Mouse (Mus musculus) heart, embryonic 12.5 days (tissue): ENCODE results near the gene Map2k7. TPM values are rescaled to one million over a fixed set of nuclear protein-coding genes. Genes with fewer than 3 reads are reported as not detected.

Experiments
- ATAC-seq: fragments of 200-750 bp; cut with Nextera tagmentation; 2 replicates; pipeline ENCODE4 v1.8.0; 2017; ENCODE audit warnings: moderate TSS enrichment, moderate library complexity; ENCODE audit not compliant: insufficient number of reproducible peaks, low FRiP score
- H3K27ac ChIP-seq: fragments of 300-500 bp; sonication (generic); 2 replicates; pipeline ENCODE4 v1.5.1; 2016; ENCODE audit warnings: mild to moderate bottlenecking, moderate library complexity; ENCODE audit not compliant: poor library complexity, severe bottlenecking
- H3K27me3 ChIP-seq: fragments of 300-500 bp; sonication (generic); replicated peaks from 2 replicates; pipeline ENCODE4 v1.6.1; 2016; ENCODE audit warnings: mild to moderate bottlenecking, moderate library complexity
- H3K36me3 ChIP-seq: fragments of 300-500 bp; sonication (generic); 2 replicates; pipeline ENCODE4 v1.6.1; 2016; ENCODE audit warnings: mild to moderate bottlenecking, moderate library complexity
- H3K4me1 ChIP-seq: fragments of 300-500 bp; sonication (generic); replicated peaks from 2 replicates; pipeline ENCODE4 v1.6.1; 2016; ENCODE audit warnings: mild to moderate bottlenecking
- H3K4me2 ChIP-seq: fragments of 300-500 bp; sonication (generic); 2 replicates; pipeline ENCODE4 v1.6.1; 2016; ENCODE audit warnings: mild to moderate bottlenecking, moderate library complexity
- H3K4me3 ChIP-seq: fragments of 300-500 bp; sonication (generic); 2 replicates; pipeline ENCODE4 v1.5.1; 2016; ENCODE audit warnings: mild to moderate bottlenecking
- H3K9ac ChIP-seq: fragments of 300-500 bp; sonication (generic); 2 replicates; pipeline ENCODE4 v1.6.1; 2016; ENCODE audit warnings: mild to moderate bottlenecking, moderate library complexity
- H3K9me3 ChIP-seq: fragments of 300-500 bp; sonication (generic); replicated peaks from 2 replicates; pipeline ENCODE4 v1.6.1; 2016; ENCODE audit warnings: mild to moderate bottlenecking, moderate library complexity
- WGBS: fragments of 180-500 bp; shearing (Covaris S2); methylation state at CpG from one replicate; pipeline ENCODE4 v1.1.7; 2016; 5-methylcytosine and 5-hydroxymethylcytosine counted together
- polyA plus RNA-seq: library from polyadenylated mRNA; unstranded; fragments of >200 nt; fragmentation: Nextera tagmentation; extraction: Ambion mirVana; gene quantifications from 2 replicates; pipeline ENCODE4 v1.2.1, GENCODE M21; 2016

Map2k7 gene
- polyA plus RNA-seq, 1 experiment from 2014 or later, result 32.2 TPM

DNA sequence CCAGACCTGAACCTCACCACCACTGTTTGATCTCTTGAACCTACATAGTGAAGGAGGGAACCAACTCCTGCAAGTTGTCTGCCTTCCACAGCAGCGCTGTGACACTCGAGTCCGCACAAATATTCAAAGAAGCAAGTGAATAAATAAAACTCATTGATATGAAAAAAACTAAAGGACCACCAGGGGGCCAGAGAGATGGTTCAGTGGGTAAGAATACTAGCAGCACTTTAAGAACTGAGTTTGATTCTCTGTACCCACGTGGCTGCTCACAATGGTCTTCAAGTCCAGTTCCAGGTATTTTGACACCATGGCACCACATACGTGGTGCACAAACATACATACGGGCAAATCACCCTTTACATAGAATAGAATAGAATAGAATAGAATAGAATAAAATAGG, 27.4 kb upstream of the Map2k7 start:
- Histone ChIP-seq H3K27ac (no peak overlapping the region), H3K4me3 (no peak overlapping the region), H3K36me3 (no peaks in the 10 kb centered on the region), H3K4me2 (no peak overlapping the region), H3K9ac (no peak overlapping the region), H3K9me3 (peaks cover 5% of the 10 kb centered on the region; the same call in 1 of the 2 replicates), H3K27me3 (peaks cover 77% of the 10 kb centered on the region), H3K4me1 (peaks cover 33% of the 10 kb centered on the region)
- 72% methylated on average over 6 of the region's 6 CpGs for WGBS
- ATAC-seq, result no peak

DNA sequence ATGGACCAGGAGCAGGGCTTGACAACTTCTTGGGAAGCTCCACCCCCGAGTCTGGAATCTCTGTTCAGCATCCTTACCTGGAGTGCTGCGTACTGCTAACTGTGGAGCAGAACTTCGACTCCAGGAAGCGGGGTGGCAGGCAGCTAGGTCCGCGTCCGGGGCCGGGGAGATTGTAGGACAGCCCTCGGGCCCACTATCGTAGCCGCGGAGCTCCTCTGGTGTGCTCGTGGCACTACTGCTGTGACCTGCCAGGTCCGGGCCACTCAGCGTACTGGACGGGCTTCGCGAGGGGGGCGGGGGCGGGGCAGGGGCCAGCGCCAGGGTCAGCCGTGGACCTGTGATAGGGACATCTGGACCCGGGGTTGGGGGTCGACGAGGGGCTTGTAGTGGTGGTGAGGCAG, 25.7 kb upstream of the Map2k7 start:
- Histone ChIP-seq H3K27ac (no peak overlapping the region), H3K4me1 (peaks cover 37% of the 10 kb centered on the region), H3K4me2 (peak overlapping the region; percentile 80), H3K9me3 (peaks cover 5% of the 10 kb centered on the region; the same call in 1 of the 2 replicates), H3K36me3 (no peaks in the 10 kb centered on the region), H3K27me3 (peaks cover 77% of the 10 kb centered on the region), H3K9ac (peak overlapping the region; percentile 46; the same call in 1 of the 2 replicates), H3K4me3 (peak overlapping the region; percentile 42)
- WGBS, result under 1% methylated on average over 25 of the region's 25 CpGs
- ATAC-seq, result peak; percentile 24

DNA sequence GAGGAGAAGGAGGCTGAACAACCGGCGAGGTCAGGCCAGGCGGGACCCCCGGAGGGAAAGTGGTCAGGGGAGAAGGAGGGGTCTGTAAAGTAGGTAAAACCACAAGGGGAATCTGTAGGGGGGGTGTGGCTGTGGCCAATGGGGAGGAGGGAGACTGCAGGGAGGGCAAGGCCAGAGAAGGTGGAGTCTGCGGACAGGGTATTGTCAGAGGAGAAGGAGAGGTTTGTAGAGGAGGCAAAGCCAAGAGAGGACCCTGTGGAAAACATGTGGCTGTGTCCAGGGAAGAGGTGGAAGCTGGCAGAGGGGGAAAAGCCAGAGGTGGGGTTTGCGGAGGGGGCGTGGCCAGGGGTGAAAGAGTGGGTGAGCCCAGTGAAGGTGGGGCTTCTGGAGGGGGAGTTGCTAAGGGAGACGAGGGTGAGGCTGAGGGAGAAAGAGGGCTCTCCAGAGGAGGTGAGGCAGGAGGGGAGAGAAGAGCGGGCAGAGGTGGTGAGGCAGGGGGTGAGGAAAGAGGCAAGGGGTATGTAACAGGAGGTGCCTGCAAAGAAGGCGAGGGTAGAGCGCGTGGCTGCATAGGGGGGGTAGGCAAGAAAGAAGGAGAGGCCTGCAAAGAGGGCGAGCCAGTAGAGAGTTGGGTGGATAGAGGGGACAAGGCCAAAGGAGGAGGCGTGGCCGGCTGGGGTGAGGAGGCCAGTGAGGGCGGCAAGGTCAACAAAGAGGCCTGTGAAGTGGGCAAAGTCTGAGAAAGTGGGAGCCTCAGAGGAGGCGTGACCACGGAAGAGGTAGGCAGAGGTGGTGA, 25.1 kb upstream of the Map2k7 start:
- ATAC-seq, result peak; percentile 60
- no peaks in the 10 kb centered on the region for H3K36me3 ChIP-seq
- peak overlapping the region; percentile 42 for H3K4me3 ChIP-seq
- H3K9me3 ChIP-seq, result peaks cover 5% of the 10 kb centered on the region; the same call in 1 of the 2 replicates
- peak overlapping the region; percentile 46; the same call in 1 of the 2 replicates for H3K9ac ChIP-seq
- 4% methylated on average over 18 of the region's 18 CpGs for WGBS
- H3K27me3 ChIP-seq, result peaks cover 77% of the 10 kb centered on the region
- no peak overlapping the region for H3K27ac ChIP-seq
- H3K4me2 ChIP-seq, result peak overlapping the region; percentile 80
- H3K4me1 ChIP-seq, result peaks cover 37% of the 10 kb centered on the region

DNA sequence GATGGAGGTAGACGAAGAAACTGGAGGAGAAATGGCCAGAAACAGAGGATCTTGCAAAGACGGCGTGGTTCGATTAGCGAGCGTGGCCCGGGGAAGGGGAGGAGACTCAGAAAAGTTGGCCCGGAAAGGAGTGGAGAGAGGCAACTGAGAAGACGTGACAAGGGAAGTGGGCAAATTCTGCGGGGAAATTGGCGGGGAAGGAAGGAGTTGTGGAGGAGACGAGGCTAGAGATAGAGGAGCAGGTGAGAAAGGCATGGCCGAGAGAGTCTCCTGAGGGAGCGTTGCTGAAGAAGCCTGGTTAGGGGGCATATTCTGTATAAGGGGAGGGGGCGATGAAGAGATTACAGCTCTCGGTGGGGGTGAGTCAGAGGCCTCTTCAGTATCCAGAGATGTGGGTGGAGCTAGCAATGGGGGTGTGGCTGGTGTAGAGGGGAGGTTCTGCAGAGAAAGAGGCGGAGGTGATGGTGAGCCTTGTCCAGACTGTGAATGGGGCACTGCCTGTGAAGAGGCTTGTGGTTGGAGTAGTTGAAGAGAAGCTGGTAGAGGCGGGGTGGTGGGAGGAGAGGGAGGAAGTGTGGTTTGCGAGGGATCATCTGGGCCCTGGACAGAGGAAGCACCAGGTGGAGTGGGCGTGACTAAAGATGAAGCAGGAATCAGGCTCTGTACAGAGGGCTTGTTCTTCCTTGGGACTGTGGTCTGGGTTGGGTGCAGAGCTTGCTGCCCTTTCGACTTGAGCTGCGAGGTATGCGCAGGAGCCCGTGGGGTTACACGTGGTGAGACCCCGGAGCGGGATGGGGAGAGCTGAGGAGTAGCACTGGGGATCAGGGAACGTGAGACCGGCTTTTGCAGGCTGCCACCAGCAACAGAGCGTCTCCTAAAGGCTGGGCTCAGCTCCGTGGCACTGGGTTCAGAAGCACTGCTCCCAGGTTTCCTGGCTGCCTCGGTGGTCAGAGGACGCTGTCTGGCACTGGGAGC, 24.2 kb upstream of the Map2k7 start:
- peak; percentile 60 for ATAC-seq
- peaks cover 37% of the 10 kb centered on the region for H3K4me1 ChIP-seq
- peak overlapping the region; percentile 80 for H3K4me2 ChIP-seq
- 0 out of 2 replicates have a peak overlapping the region, but pooled peaks have one; percentile 16 for H3K9ac ChIP-seq
- H3K27ac ChIP-seq, result no peak overlapping the region
- H3K4me3 ChIP-seq, result peak overlapping the region; percentile 42
- peaks cover 81% of the 10 kb centered on the region for H3K27me3 ChIP-seq
- peaks cover 4% of the 10 kb centered on the region; the same call in 1 of the 2 replicates for H3K9me3 ChIP-seq
- H3K36me3 ChIP-seq, result no peaks in the 10 kb centered on the region
- WGBS, result 4% methylated on average over 33 of the region's 33 CpGs

GRCm38 (mm10) chr8:4216296-4216695, 22.2 kb upstream of the Map2k7 start:
- peaks cover 37% of the 10 kb centered on the region for H3K4me1 ChIP-seq
- H3K9me3 ChIP-seq, result no peaks in the 10 kb centered on the region
- H3K36me3 ChIP-seq, result no peaks in the 10 kb centered on the region
- no peak for ATAC-seq
- H3K4me3 ChIP-seq, result peak overlapping the region; percentile 56
- peak overlapping the region; percentile 95 for H3K4me2 ChIP-seq
- H3K27me3 ChIP-seq, result peaks cover 88% of the 10 kb centered on the region
- WGBS, result 8% methylated on average over 18 of the region's 18 CpGs
- H3K27ac ChIP-seq, result no peak overlapping the region
- peak overlapping the region; percentile 63; the same call in 1 of the 2 replicates for H3K9ac ChIP-seq

DNA sequence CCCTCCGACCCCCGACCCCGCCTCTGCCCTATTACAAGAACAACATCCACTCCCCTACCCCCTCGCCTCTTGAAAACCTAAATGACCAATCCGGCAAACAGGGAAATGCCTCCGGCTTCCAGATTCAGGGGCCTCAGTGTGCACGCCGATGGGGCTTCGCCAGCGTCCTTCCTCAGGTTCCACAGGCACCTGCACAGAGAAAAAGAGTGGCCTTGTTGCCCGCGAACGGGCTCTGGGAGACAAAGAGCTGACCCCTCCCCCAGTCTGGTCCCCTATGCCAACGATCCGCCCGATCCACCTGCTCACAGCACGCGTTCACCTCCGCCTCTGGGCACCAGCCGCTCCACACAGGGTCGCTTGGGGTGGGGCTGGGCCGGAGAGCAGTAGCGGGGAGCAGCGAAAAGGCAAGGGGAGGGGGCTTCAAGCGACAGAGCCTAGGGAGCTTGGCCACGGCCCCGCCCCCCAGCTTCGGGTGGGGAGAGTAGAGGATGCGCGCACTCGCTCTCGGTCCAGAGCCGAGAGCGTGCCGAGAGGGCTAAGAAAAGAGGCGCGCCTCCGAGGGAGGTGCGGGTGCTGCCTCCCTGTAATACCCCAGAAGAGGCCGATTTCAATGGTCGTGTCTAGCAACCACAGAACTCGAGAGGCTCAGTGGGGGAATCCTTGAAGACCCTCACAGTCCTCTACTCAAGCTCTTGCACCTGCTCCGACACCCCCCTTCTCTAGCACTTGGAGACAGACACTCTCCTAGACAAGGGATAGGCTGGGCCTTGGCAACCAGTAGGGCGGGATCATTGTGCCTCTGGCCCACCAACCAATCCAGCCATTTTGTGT, 21.5 kb upstream of the Map2k7 start, which contains the start of gene Prr36:
Prr36 (minus strand) TSS at position 669 of the 831 bp plus-strand sequence.
- WGBS, result 1% methylated on average over 44 of the region's 44 CpGs
- Histone ChIP-seq H3K27ac (no peak within 1 kb of the TSS), H3K9me3 (no peaks in the 10 kb centered on the region), H3K9ac (peak within 1 kb of the TSS; percentile 63), H3K36me3 (no peaks in the 10 kb centered on the region), H3K4me2 (peak within 1 kb of the TSS; percentile 95), H3K27me3 (peaks cover 87% of the 10 kb centered on the region), H3K4me1 (peaks cover 37% of the 10 kb centered on the region), H3K4me3 (peak within 1 kb of the TSS; percentile 56)
- peak; percentile 52; the same call in 1 of the 2 replicates for ATAC-seq

DNA sequence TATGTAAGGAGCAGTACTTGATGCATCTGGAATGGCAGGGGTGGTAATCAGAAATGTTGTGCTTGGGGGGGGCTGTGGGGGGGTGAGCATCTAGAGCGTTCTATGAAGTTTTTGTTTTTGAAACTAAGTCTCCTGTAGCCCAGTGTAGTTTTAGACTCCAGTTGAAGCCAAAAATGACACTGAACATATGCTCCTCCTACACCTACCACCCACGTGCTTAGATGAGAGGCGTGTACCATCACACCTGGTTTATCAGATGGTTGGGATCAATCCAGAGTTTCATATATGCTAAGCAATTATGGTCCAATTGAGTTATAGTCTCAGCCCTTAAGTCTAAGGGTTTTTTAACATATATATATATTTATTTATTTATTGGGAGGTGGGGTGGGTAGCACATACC, 18.9 kb upstream of the Map2k7 start:
- Histone ChIP-seq H3K9ac (no peak overlapping the region), H3K4me2 (no peak overlapping the region), H3K4me1 (peaks cover 17% of the 10 kb centered on the region; the same call in 1 of the 2 replicates), H3K4me3 (no peak overlapping the region), H3K27ac (no peak overlapping the region), H3K27me3 (peaks cover 76% of the 10 kb centered on the region), H3K36me3 (no peaks in the 10 kb centered on the region), H3K9me3 (no peaks in the 10 kb centered on the region)
- WGBS, result 83% methylated on average over 3 of the region's 3 CpGs
- no peak for ATAC-seq

GRCm38 (mm10) chr8:4222059-4222458, 16.5 kb upstream of the Map2k7 start:
- ATAC-seq, result no peak
- H3K27me3 ChIP-seq, result peaks cover 70% of the 10 kb centered on the region
- no peak overlapping the region for H3K27ac ChIP-seq
- no peaks in the 10 kb centered on the region for H3K9me3 ChIP-seq
- no peak overlapping the region for H3K4me2 ChIP-seq
- H3K9ac ChIP-seq, result no peak overlapping the region
- no peak overlapping the region for H3K4me3 ChIP-seq
- H3K36me3 ChIP-seq, result no peaks in the 10 kb centered on the region
- H3K4me1 ChIP-seq, result peaks cover 10% of the 10 kb centered on the region

GRCm38 (mm10) chr8:4226323-4226722, 12.2 kb upstream of the Map2k7 start:
- 0 out of 2 replicates have a peak, but pooled peaks have one; percentile 6 for ATAC-seq
- Histone ChIP-seq H3K9me3 (no peaks in the 10 kb centered on the region), H3K27ac (no peak overlapping the region), H3K9ac (0 out of 2 replicates have a peak overlapping the region, but pooled peaks have one; percentile 12), H3K4me3 (peak overlapping the region; percentile 33), H3K36me3 (no peaks in the 10 kb centered on the region), H3K4me1 (peaks cover 7% of the 10 kb centered on the region), H3K27me3 (peaks cover 54% of the 10 kb centered on the region), H3K4me2 (peak overlapping the region; percentile 60)
- 24% methylated on average over 4 of the region's 4 CpGs for WGBS

DNA sequence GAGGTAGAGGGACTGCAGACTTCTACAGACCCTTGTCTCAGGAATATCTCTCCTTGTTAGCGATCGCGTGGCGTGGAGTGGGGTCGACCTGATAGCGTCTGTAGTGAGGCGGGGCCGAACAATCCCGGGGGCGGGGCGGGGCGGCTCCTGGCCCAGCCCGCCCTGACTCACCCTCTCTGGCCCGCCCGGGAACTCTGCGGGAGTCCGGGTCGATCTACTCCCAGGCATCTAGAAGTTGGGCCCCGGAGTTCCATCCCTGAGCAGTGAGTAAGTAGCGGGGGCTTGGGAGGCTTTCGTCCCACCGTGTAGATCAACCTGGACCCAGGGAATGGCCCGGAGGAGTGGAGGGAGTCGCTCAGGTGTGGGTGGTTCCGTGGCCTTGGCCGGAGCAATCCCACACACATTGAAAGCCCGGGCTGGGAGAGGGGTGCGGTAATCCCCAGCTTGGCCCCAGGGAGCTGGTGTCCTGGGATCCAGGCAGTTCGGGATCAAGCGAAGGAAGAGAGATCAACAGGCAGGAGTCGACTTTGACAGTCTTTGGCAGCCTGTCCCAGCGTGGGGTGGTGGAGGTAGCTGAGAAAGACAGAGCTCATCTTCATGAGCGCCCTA, 11.7 kb upstream of the Map2k7 start, which contains the start of gene Lrrc8e:
Lrrc8e (plus strand) TSS at position 89 of the 609 bp plus-strand sequence.
- no peaks in the 10 kb centered on the region for H3K36me3 ChIP-seq
- H3K27me3 ChIP-seq, result peaks cover 52% of the 10 kb centered on the region
- WGBS, result 3% methylated on average over 33 of the region's 33 CpGs
- no peak within 1 kb of the TSS for H3K27ac ChIP-seq
- 0 out of 2 replicates have a peak within 1 kb of the TSS, but pooled peaks have one; percentile 12 for H3K9ac ChIP-seq
- H3K4me2 ChIP-seq, result peak within 1 kb of the TSS; percentile 60
- ATAC-seq, result peak; percentile 76
- no peaks in the 10 kb centered on the region for H3K9me3 ChIP-seq
- peak within 1 kb of the TSS; percentile 33 for H3K4me3 ChIP-seq
- H3K4me1 ChIP-seq, result peaks cover 7% of the 10 kb centered on the region
